Mouse (Mus musculus) liver, adult 2 months (tissue): ENCODE results near the gene Scn8a.

Experiments
- CTCF ChIP-seq: fragments of 200-500 bp; IDR thresholded peaks from 2 replicates; pipeline ENCODE4 v1.5.1; 2011; ENCODE audit warnings: low read depth, low read length, control low read depth
- POLR2A ChIP-seq: fragments of 200-500 bp; IDR thresholded peaks from 2 replicates; pipeline ENCODE4 v1.6.1; 2011; ENCODE audit warnings: low read length, control low read depth; ENCODE audit not compliant: insufficient read depth; ENCODE audit errors: extremely low read depth

DNA sequence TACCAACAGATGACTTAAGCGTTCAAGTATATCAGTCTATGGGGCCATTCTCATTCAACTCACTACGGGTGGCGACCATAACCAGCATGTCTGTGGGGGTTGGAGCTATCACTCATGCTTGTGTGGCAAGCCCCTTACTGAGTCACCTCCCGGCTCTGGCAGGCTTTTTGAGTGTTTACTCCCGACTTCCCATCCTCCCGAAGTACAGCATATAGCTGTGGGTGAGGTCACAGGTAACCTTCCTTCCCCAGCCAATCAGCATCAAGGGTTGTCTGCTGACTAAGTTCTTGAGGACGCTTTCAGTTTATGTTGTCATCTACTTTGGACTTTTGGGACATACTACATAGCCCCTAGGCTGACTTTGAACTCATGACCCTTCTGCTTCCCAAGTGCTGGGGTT is 25.3 kb upstream of the Scn8a start:
- TF ChIP-seq CTCF (no peak), POLR2A (no peak)
